Mouse (Mus musculus): ENCODE results near the gene Spata2. TPM values are rescaled to one million over a fixed set of nuclear protein-coding genes. Genes with fewer than 3 reads are reported as not detected.

Spata2 gene
- polyA plus RNA-seq, 1 experiment, result 14.7 TPM

DNA sequence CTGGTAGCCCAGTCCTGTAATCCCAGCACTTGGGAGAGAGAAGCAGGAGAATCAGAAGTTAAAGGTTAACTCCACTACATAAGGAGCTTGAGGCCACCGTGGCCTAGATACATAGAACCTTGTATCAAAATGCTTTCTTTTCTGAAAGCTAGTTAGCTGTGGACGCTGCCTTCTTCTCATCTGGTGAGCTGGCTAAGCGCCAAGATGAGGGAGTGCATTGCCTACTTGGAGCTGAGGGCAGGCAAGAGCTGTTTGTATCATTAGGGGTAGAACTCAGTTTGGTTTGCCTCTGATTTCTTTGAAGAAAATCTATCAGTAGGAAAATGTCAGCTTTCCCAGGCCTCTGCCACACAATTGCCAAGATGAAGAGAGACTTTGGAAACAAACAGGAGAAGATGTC is 38.9 kb downstream of the Spata2 start:
- Histone ChIP-seq H3K27ac (ENCODE audit: insufficient read depth, low read length) (no peak overlapping the region), H3K4me3 (ENCODE audit: insufficient read depth, low read length) (no peak overlapping the region), H3K4me1 (ENCODE audit: control insufficient read depth, insufficient read depth, low read length) (no peaks in the 10 kb centered on the region)
- TF ChIP-seq CTCF (IDR thresholded peaks at IDR 0.05; ENCODE audit: borderline replicate concordance, insufficient read depth, low read length) (no peak), POLR2A (IDR thresholded peaks at IDR 0.05; ENCODE audit: low read depth, low read length) (no peak)

DNA sequence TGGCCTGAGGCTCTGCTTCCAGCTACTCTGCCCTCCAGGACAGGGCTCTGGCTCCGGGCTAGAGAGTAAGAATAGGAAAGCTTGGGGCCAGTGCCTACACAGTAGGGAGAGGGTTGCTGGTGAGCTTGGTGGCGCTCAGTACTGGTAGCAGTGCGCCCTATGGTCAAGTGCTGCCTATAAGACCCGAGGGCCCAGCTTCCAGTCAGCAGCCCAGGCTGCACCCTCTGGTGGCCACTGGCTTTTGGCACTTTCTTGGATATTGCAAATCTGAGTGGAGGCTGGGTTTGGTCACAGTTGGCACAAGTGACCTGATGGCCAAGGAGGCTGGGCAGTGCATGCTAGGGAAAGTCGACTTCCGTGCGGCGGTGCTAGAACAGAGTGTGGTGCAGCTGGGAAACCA is 42.0 kb downstream of the Spata2 start:
- TF ChIP-seq CTCF (IDR thresholded peaks at IDR 0.05; ENCODE audit: borderline replicate concordance, insufficient read depth, low read length) (no peak), POLR2A (IDR thresholded peaks at IDR 0.05; ENCODE audit: low read depth, low read length) (no peak)
- H3K4me3 ChIP-seq (ENCODE audit: insufficient read depth, low read length), result no peak overlapping the region
- H3K27ac ChIP-seq (ENCODE audit: insufficient read depth, low read length), result no peak overlapping the region
- H3K4me1 ChIP-seq (ENCODE audit: control insufficient read depth, insufficient read depth, low read length), result no peaks in the 10 kb centered on the region

DNA sequence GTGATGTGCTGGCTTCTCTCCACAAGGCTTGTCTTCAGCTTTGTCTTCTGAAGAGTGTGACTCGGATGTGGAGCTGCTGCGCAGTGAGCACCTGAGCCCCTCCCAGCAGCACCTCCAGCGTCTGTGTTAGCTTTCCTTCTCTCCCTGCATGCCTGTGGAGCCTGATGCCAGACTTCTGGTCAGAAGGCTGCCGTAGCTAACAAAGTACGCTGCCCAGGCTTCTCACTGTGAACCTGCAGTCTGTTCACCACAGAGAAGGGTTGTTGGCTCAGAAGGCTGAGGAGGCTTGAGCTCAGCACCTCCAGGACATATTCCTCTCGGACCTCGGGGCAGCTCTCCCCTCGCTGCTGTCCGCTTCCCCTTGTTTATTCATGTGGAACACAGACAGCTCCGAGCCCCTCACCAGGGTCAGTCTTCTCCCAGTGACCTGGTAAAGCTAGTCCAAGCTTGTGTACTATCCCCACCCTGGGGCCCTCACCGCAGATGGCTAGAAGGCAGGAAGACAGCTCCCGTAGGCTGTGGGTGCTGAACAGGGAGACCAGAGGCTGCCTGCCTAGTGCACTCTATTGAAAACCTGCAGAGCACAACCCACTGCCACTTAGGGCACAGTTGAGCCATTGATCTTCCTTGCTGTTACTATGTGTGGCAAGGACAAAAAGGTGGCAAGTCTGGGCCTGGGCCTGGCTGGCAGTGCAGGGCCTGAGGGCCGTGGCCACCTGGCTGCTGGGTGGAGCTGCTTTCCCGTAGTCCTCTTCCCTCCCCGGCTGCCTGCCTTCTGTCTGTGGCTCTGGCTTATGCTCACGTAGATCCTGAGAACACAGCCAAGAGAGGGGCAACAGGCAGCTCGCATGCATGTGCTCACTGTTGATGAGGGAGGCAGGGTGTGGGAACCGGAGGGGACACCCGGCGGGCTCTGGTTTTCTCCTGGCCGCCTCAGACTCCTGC is 43.1 kb downstream of the Spata2 start:
- TF ChIP-seq CTCF (IDR thresholded peaks at IDR 0.05; ENCODE audit: borderline replicate concordance, insufficient read depth, low read length) (no peak), POLR2A (IDR thresholded peaks at IDR 0.05; ENCODE audit: low read depth, low read length) (no peak)
- Histone ChIP-seq H3K4me1 (ENCODE audit: control insufficient read depth, insufficient read depth, low read length) (no peaks in the 10 kb centered on the region), H3K4me3 (ENCODE audit: insufficient read depth, low read length) (no peak overlapping the region), H3K27ac (ENCODE audit: insufficient read depth, low read length) (no peak overlapping the region)

DNA sequence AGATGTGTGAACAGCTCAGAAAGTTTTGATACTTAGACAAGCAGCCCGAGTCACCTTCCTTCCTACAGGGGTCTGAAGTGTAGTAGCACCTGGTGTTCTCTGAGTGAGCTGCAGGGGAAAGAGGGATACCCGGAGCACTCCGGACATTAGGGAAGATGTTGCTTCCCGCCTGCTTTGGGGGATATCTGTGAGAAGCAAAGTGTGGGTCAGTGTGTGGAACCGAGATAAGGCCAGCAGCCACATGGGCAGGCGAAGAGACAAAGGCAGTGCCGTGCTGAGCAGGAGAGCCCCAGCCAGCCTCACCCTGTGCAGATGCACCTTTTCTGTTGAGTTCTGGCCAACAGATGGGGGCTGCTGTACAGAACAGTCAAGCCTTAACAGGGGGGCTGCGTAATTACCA is 45.1 kb downstream of the Spata2 start:
- Histone ChIP-seq H3K4me1 (ENCODE audit: control insufficient read depth, insufficient read depth, low read length) (no peaks in the 10 kb centered on the region), H3K4me3 (ENCODE audit: insufficient read depth, low read length) (no peak overlapping the region), H3K27ac (ENCODE audit: insufficient read depth, low read length) (no peak overlapping the region)
- TF ChIP-seq CTCF (IDR thresholded peaks at IDR 0.05; ENCODE audit: borderline replicate concordance, insufficient read depth, low read length) (no peak), POLR2A (IDR thresholded peaks at IDR 0.05; ENCODE audit: low read depth, low read length) (no peak)

DNA sequence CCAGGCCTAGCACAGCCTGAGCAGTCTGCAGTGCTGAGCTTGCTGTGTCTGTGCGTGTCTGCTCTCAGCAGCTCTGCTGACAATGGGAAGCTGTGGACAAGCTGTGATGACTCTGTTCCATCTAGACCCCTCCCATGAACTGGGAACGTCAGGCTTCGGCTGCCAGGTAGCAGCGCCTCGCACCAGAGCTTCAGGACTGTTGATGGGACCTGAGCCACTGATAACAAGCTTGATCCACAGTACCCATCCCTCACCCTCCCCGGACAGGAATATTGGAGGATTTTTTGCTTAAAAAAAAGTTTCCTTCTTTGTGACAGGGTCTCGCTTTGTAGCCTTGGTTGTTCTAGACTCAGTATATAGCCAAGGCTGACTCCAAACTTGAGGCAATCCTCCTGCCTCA is 45.5 kb downstream of the Spata2 start:
- H3K4me1 ChIP-seq (ENCODE audit: control insufficient read depth, insufficient read depth, low read length), result no peaks in the 10 kb centered on the region
- H3K4me3 ChIP-seq (ENCODE audit: insufficient read depth, low read length), result no peak overlapping the region
- TF ChIP-seq POLR2A (IDR thresholded peaks at IDR 0.05; ENCODE audit: low read depth, low read length) (no peak), CTCF (IDR thresholded peaks at IDR 0.05; ENCODE audit: borderline replicate concordance, insufficient read depth, low read length) (no peak)
- H3K27ac ChIP-seq (ENCODE audit: insufficient read depth, low read length), result no peak overlapping the region

DNA sequence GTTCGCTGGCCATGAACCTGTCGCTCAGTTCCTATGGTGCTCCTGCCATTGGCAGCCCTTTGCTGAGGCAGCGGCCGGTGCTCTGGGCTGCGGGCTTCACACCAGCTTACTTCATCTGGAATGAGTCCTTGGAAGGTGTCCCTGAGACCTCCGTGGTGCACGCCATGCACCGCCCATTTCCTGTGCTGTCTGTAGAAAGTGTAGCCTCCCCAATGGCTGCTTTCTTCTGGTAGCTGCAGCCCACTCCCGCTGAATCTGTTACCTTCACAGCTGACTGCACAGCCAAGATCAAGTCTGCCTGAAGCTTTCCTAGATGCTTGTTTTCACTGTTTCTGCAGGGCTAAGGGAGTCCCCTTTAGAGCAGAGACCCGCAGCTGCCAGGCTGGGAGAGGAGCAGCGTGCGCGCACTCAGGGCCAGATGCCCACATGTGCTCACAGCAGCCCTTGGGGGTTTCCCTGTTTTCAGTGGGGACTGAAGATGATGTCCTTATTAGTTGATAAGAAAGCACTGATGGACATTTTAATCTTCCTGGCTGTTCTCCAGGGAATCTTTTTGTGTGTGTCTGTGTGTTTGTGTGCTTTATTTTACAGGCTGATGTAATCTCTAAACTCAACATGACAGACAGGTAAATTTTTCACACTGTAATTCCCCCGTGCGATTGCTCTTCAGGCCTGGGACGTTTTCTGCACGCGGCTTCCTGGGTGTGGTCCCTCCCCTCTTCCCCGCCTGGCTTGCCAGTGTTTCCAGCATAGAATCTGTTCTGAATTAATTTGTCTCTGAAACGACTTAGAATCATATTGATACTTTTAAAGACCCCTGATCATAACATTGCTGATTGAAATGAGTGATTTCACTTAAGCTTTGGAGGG is 46.5 kb downstream of the Spata2 start:
- no peaks in the 10 kb centered on the region for H3K4me1 ChIP-seq (ENCODE audit: control insufficient read depth, insufficient read depth, low read length)
- H3K4me3 ChIP-seq (ENCODE audit: insufficient read depth, low read length), result no peak overlapping the region
- H3K27ac ChIP-seq (ENCODE audit: insufficient read depth, low read length), result no peak overlapping the region
- TF ChIP-seq POLR2A (IDR thresholded peaks at IDR 0.05; ENCODE audit: low read depth, low read length), result no peak
- no peak for TF ChIP-seq CTCF (IDR thresholded peaks at IDR 0.05; ENCODE audit: borderline replicate concordance, insufficient read depth, low read length)

DNA sequence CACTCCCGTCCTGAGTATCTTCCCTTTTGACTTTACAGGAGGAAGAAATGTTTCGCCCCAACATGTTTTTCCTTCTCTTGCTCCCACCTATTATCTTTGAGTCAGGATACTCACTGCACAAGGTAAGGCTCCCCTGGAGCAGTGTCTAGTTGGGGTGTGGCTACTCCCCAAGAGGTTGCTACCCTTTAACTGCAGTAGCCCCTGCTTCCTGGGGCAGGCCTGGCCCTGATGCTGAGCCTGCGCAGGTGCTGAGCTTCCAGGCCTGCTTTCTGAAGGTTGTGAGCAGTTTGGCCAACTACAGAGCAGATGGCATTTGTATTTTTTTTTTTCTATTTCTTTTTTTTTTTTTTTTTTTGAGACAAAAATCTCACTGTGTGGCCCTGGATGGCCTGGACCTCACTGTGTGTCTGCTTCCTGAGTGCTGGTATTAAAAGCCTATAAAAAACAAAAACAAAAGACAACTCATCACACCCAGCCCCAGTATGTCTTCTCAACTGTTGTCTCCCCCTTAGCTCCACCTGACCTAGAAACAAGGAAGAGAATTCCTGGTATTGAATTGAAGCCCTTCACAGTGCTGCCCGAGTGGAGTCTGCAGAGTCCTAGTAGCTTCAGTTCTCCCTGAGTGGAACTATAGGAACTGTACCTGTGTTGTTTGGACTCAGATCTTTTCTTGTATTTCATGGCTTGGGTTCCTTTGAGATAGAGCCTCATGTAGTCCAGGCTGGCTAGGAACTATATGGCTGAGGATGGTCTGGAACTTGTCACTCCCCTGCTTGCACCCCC is 49.1 kb downstream of the Spata2 start:
- no peaks in the 10 kb centered on the region for H3K4me1 ChIP-seq (ENCODE audit: control insufficient read depth, insufficient read depth, low read length)
- H3K4me3 ChIP-seq (ENCODE audit: insufficient read depth, low read length), result no peak overlapping the region
- TF ChIP-seq CTCF (IDR thresholded peaks at IDR 0.05; ENCODE audit: borderline replicate concordance, insufficient read depth, low read length) (no peak), POLR2A (IDR thresholded peaks at IDR 0.05; ENCODE audit: low read depth, low read length) (no peak)
- no peak overlapping the region for H3K27ac ChIP-seq (ENCODE audit: insufficient read depth, low read length)

DNA sequence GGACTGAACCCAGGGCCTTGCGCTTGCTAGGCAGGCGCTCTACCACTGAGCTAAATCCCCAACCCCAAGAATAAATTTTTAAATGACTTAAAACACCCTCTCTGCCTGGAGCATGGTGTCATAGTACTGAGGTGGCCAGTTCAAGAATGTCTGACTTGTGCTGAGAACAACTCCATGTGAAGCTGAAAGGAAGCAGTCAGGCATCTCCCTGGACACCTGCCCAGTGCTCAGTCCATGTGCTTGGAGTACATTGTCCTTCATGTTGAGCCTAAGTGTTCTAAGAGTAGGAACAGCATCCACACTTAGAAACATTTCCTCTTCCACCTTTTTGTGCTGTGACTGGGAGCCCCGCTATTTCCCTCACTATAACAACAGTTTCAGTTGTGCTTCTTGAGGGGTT is 53.3 kb downstream of the Spata2 start:
- Histone ChIP-seq H3K4me1 (ENCODE audit: control insufficient read depth, insufficient read depth, low read length) (no peaks in the 10 kb centered on the region), H3K27ac (ENCODE audit: insufficient read depth, low read length) (no peak overlapping the region)
- TF ChIP-seq CTCF (IDR thresholded peaks at IDR 0.05; ENCODE audit: borderline replicate concordance, insufficient read depth, low read length), result no peak
- TF ChIP-seq POLR2A (IDR thresholded peaks at IDR 0.05; ENCODE audit: low read depth, low read length), result no peak

DNA sequence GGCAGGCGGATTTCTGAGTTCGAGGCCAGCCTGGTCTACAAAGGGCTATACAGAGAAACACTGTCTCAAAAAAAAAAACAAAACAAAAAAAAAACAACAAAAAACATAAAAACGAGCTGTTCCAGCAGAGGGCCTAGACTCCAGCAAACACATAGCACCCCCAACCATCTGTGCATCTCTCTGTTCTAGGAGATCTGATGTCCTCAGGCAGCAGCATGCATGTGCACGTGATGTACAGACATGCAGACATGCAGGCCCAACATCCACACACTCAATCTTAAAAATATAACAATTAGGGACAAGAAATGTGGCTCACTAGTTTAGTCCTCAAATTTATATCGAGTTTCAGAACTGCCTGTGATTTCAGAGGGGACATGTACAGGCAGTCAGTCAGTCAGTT is 56.3 kb downstream of the Spata2 start:
- H3K27ac ChIP-seq (ENCODE audit: insufficient read depth, low read length), result no peak overlapping the region
- TF ChIP-seq CTCF (IDR thresholded peaks at IDR 0.05; ENCODE audit: borderline replicate concordance, insufficient read depth, low read length) (no peak), POLR2A (IDR thresholded peaks at IDR 0.05; ENCODE audit: low read depth, low read length) (no peak)

More for the DNA sequence above, 53.3 kb downstream of the Spata2 start:
- no peak overlapping the region for H3K4me3 ChIP-seq (ENCODE audit: insufficient read depth, low read length)

More for the DNA sequence above, 56.3 kb downstream of the Spata2 start:
- Histone ChIP-seq H3K4me1 (ENCODE audit: control insufficient read depth, insufficient read depth, low read length) (no peaks in the 10 kb centered on the region), H3K4me3 (ENCODE audit: insufficient read depth, low read length) (no peak overlapping the region)
